In genomic region chrX:48278103-48278502, GRCm38 (mm10) we compare ENCODE assay signal across 8 mouse cellular contexts. TPM values are rescaled to one million over a fixed set of nuclear protein-coding genes. Genes with fewer than 3 reads are reported as not detected.
DNase-seq lines count a peak whose midpoint lies in the region; ATAC-seq lines count a peak whose summit lies in the region.

No protein-coding gene starts in this region.

- H3K4me1 ChIP-seq in heart, embryonic 10.5 days = no peaks in the 10 kb centered on the region

- DNase-seq in heart, postnatal 10 days = peak; percentile 37 to 59
- no peak for DNase-seq in heart, embryonic 10.5 days (ENCODE audit: low spot score)
- peak; percentile 31 for DNase-seq in urinary bladder, postnatal 25 days (ENCODE audit: low spot score)
- DNase-seq in urinary bladder, adult 18-20 months (ENCODE audit: low spot score in 2 of 2) = no peak
- peak; percentile 57 for DNase-seq in embryo, embryonic 10 days (ENCODE audit: low spot score)
- DNase-seq in kidney, postnatal 36 days = peak; percentile 32 to 55
- DNase-seq in yolk sac, embryonic 10.5 days (ENCODE audit: low spot score) = no peak

- intact Hi-C loops in heart, postnatal 10 days (cut with DNase I) = loop anchor here (1.0 to 5.0 kb wide), 3 partner anchors 105 to 291 kb away; no protein-coding TSS in a partner anchor

- H3K27me3 ChIP-seq in heart, embryonic 10.5 days (ENCODE audit: insufficient read depth, poor library complexity, severe bottlenecking) = no peaks in the 10 kb centered on the region; the same call in 1 of the 2 replicates

- no peak overlapping the region for H3K4me3 ChIP-seq in heart, embryonic 10.5 days

- WGBS in heart, embryonic 10.5 days = 40% methylated on average over 3 of the region's 3 CpGs

- no peaks in the 10 kb centered on the region for H3K9me3 ChIP-seq in heart, embryonic 10.5 days

- H3K36me3 ChIP-seq in heart, embryonic 10.5 days = peaks cover 16% of the 10 kb centered on the region; the same call in 1 of the 2 replicates

- ATAC-seq in neutrophil, adult 5-6 weeks (ENCODE audit: extremely low read depth, insufficient number of reproducible peaks, low FRiP score, poor library complexity, severe bottlenecking) = peak; percentile 41; the same call in 1 of the 2 replicates

- no peak overlapping the region for H3K27ac ChIP-seq in heart, embryonic 10.5 days

RNA-seq across cellular contexts. Expression of gene Utp14a, which starts 21.4 kb away (rescaled TPM):
- total RNA-seq in heart, postnatal 10 days (2021) = 10 to 100 TPM; 13.9 to 17.3 TPM
- 11.5 and 16.5 TPM in 2 replicates for polyA plus RNA-seq in heart, embryonic 10.5 days (2016; fragmentation: Nextera tagmentation; extraction: Ambion mirVana)
- total RNA-seq in neutrophil, adult 5-6 weeks (2017) = 39.8 and 48.6 TPM in 2 replicates

Comparison
In these comparisons a context has a peak if more than half of its experiments do, and no peak if none do; other contexts are left out.
1. DNase-seq: peak in heart, postnatal 10 days (2 of 2), urinary bladder, postnatal 25 days (single experiment), embryo, embryonic 10 days (single experiment) and kidney, postnatal 36 days (2 of 2); none in heart, embryonic 10.5 days (single experiment), urinary bladder, adult 18-20 months (0 of 2) and yolk sac, embryonic 10.5 days (single experiment).